Mouse (Mus musculus): Measurements from ENCODE around the gene Acsl1.

GRCm38 (mm10) chr8:46475404-46475803 lies 4.6 kb downstream of the Acsl1 start:
- no peak for TF ChIP-seq POLR2A (IDR thresholded peaks at IDR 0.05; ENCODE audit: borderline replicate concordance, control insufficient read depth, low read depth, low read length)
- no peak for TF ChIP-seq CTCF (IDR thresholded peaks at IDR 0.05; ENCODE audit: control insufficient read depth, insufficient read depth, low read length)

All from bone marrow, adult 2 months (tissue).